Mouse (Mus musculus): ENCODE results near the gene Fblim1. TPM values are rescaled to one million over a fixed set of nuclear protein-coding genes. Genes with fewer than 3 reads are reported as not detected.
"Not testable (repeated sequence)": the region's sequence is repeated elsewhere in the genome, so short reads cannot be mapped to it uniquely, and the experiment has no call there.

Fblim1 gene
- polyA plus RNA-seq, 1 experiment = 9.3 TPM

DNA sequence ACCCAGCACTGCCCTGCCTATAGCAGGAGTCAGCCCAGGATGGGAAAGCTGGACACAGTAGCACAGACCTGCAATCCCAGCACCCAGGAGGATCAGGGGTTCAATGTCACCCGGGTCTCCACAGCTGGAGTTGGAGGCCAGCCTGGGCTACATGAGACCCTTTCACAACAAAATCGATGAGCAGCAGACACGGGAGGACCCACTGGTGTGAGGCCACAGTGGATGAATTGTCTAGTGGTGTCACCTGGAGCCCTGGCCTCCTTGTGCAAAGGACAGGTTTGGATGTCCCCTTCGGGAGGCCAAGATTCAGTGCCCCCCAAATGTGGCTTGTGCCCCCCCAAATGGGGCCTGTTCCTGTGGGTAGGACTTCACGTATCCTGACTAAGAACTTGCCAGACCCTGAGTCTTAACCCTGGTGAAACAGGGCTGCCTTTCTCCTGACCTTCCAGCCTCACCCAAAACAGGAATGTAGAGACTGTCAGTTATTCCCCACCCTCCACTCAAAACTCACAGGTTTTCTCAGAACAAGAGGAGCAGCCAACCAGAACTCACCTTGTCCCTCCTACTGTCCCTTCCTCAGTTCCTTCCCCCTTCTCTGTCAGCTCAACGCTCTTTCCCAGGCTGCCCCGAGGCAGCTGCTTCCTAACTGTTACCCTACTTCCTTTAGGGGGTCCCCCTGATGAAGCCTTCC lies 33.1 kb downstream of the Fblim1 start:
- 28% methylated on average over 7 of the region's 7 CpGs for WGBS
- TF ChIP-seq CTCF (IDR thresholded peaks at IDR 0.05; ENCODE audit: control insufficient read depth, insufficient read depth, low read length) (no peak), POLR2A (IDR thresholded peaks at IDR 0.05; ENCODE audit: borderline replicate concordance, control insufficient read depth, low read depth, low read length) (no peak)
- Histone ChIP-seq H3K4me3 (replicated peaks; ENCODE audit: control insufficient read depth, low read depth, low read length) (peak overlapping the region; percentile 21), H3K27ac (ENCODE audit: control insufficient read depth, insufficient read depth, low read depth, low read length, poor library complexity) (peak overlapping the region; percentile 73), H3K4me1 (ENCODE audit: control insufficient read depth, insufficient read depth, low read length) (peaks cover 8% of the 10 kb centered on the region; the same call in 1 of the 2 replicates)

DNA sequence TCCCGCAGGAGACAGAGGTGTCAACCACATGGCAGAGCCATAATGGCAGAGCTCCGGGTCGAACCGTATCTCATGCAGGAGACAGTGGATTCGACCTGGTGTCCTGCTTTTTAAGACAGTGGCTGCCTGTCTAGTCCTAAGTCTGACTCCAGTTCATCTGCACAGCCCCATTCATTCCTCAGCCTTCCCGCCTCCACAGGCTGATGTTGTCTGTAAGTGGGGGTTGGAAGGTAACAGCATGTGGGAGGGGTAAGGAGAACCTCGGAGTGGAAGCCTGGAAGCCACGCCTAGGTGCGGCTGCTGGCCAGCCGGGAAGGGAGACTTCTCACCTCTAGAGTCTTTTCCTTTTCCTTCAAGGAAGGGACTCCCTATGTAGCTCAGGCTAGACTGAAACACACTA lies 34.0 kb downstream of the Fblim1 start:
- 66% methylated on average over 10 of the region's 10 CpGs for WGBS
- H3K4me3 ChIP-seq (replicated peaks; ENCODE audit: control insufficient read depth, low read depth, low read length) = no peak overlapping the region
- TF ChIP-seq POLR2A (IDR thresholded peaks at IDR 0.05; ENCODE audit: borderline replicate concordance, control insufficient read depth, low read depth, low read length) = no peak
- no peak for TF ChIP-seq CTCF (IDR thresholded peaks at IDR 0.05; ENCODE audit: control insufficient read depth, insufficient read depth, low read length)
- H3K4me1 ChIP-seq (ENCODE audit: control insufficient read depth, insufficient read depth, low read length) = peaks cover 8% of the 10 kb centered on the region; the same call in 1 of the 2 replicates
- peak overlapping the region; percentile 73; the same call in 1 of the 2 replicates for H3K27ac ChIP-seq (ENCODE audit: control insufficient read depth, insufficient read depth, low read depth, low read length, poor library complexity)

DNA sequence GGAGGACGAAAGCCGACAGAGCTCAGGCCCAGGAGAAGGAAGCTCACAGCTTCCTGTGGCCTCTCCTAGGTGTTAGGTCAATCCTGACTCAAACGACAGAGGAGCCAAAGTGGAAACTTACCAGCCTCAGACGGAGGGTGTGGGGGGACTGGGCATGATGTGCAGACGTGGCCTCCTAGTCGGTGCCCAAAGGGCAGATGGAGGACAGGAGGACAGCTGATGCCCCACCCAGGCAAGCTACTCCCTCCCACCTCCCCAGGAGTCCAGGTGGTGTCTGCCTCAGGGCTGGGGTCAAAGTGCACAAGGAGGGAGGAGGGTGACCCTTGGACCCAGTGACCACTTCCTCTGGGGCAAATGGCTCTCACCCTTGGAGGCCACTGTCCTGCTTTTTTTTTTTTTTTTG lies 34.6 kb downstream of the Fblim1 start:
- peak overlapping the region; percentile 22 for H3K4me3 ChIP-seq (replicated peaks; ENCODE audit: control insufficient read depth, low read depth, low read length)
- peak overlapping the region; percentile 83 for H3K27ac ChIP-seq (ENCODE audit: control insufficient read depth, insufficient read depth, low read depth, low read length, poor library complexity)
- no peak for TF ChIP-seq CTCF (IDR thresholded peaks at IDR 0.05; ENCODE audit: control insufficient read depth, insufficient read depth, low read length)
- TF ChIP-seq POLR2A (IDR thresholded peaks at IDR 0.05; ENCODE audit: borderline replicate concordance, control insufficient read depth, low read depth, low read length) = no peak
- 16% methylated on average over 6 of the region's 6 CpGs for WGBS
- peaks cover 8% of the 10 kb centered on the region; the same call in 1 of the 2 replicates for H3K4me1 ChIP-seq (ENCODE audit: control insufficient read depth, insufficient read depth, low read length)

DNA sequence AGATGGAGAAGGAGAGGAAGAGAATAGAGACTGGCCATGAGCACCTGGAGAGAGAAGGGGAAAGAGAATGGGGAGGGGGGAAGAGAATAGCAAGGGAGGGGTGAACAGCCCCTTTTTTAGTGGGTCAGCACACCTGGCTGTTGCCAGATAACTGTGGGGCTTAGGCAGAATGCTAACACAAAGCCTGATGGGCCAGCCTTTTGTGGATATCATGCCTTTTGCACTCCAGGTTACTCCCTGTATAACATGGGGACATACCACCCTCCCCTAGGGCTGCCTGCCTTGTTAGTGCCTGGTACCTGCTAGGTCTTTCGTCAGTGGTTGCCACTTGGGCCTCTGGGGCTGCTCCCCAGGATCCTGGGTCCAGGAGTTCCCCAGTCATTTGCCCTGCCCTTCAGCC lies 35.1 kb downstream of the Fblim1 start:
- H3K27ac ChIP-seq (ENCODE audit: control insufficient read depth, insufficient read depth, low read depth, low read length, poor library complexity) = peak overlapping the region; percentile 83
- peak overlapping the region; percentile 12 for H3K4me3 ChIP-seq (replicated peaks; ENCODE audit: control insufficient read depth, low read depth, low read length)
- peaks cover 8% of the 10 kb centered on the region; the same call in 1 of the 2 replicates for H3K4me1 ChIP-seq (ENCODE audit: control insufficient read depth, insufficient read depth, low read length)
- TF ChIP-seq CTCF (IDR thresholded peaks at IDR 0.05; ENCODE audit: control insufficient read depth, insufficient read depth, low read length) (no peak), POLR2A (IDR thresholded peaks at IDR 0.05; ENCODE audit: borderline replicate concordance, control insufficient read depth, low read depth, low read length) (no peak)
- WGBS = 37% methylated on average over 1 of the region's 1 CpGs

DNA sequence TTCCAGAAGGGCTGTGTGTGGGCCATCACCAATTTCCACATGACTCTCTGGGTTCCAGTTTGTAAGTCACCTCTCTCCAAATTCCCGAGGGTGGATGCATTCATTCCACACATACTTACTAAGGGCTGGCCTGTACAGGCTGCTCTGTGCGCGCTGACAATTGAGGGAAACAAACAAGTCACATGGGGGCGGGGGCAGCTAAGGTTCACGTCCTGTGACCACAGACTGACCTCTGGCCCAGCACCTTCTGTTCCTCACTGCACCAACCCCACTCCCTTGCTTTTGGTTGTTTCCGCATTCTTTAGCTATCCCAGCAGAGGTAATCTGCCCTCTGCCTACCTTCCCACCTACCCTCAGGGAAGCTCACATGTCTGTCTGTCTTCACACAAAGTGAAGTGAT lies 35.9 kb downstream of the Fblim1 start:
- 0 out of 2 replicates have a peak overlapping the region, but pooled peaks have one; percentile 7 for H3K27ac ChIP-seq (ENCODE audit: control insufficient read depth, insufficient read depth, low read depth, low read length, poor library complexity)
- 78% methylated on average over 6 of the region's 6 CpGs for WGBS
- no peak for TF ChIP-seq POLR2A (IDR thresholded peaks at IDR 0.05; ENCODE audit: borderline replicate concordance, control insufficient read depth, low read depth, low read length)
- no peak for TF ChIP-seq CTCF (IDR thresholded peaks at IDR 0.05; ENCODE audit: control insufficient read depth, insufficient read depth, low read length)
- H3K4me3 ChIP-seq (replicated peaks; ENCODE audit: control insufficient read depth, low read depth, low read length) = no peak overlapping the region
- peaks cover 8% of the 10 kb centered on the region; the same call in 1 of the 2 replicates for H3K4me1 ChIP-seq (ENCODE audit: control insufficient read depth, insufficient read depth, low read length)

DNA sequence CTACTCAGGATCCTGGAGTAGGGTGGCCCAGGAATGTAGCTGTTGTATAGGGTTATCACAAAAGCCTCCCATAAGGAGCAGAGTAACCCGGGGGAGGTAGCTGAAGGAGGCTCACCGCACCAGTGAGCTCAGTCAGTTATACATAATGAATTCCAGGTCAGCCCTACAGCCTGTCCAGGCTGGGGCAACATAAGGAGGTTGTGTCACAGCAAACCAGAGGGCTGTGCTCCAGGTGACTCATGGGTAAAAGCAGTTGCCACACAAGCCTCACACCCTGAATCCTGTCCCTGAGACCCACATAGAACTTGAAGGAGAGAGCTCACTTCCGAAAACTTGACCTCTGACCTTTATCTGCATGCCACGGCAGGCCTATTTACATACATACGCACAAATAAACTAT lies 36.9 kb downstream of the Fblim1 start:
- 69% methylated on average over 5 of the region's 5 CpGs for WGBS
- H3K4me3 ChIP-seq (replicated peaks; ENCODE audit: control insufficient read depth, low read depth, low read length) = no peak overlapping the region
- no peak overlapping the region for H3K27ac ChIP-seq (ENCODE audit: control insufficient read depth, insufficient read depth, low read depth, low read length, poor library complexity)
- H3K4me1 ChIP-seq (ENCODE audit: control insufficient read depth, insufficient read depth, low read length) = peaks cover 7% of the 10 kb centered on the region; the same call in 1 of the 2 replicates
- no peak for TF ChIP-seq CTCF (IDR thresholded peaks at IDR 0.05; ENCODE audit: control insufficient read depth, insufficient read depth, low read length)
- TF ChIP-seq POLR2A (IDR thresholded peaks at IDR 0.05; ENCODE audit: borderline replicate concordance, control insufficient read depth, low read depth, low read length) = no peak

DNA sequence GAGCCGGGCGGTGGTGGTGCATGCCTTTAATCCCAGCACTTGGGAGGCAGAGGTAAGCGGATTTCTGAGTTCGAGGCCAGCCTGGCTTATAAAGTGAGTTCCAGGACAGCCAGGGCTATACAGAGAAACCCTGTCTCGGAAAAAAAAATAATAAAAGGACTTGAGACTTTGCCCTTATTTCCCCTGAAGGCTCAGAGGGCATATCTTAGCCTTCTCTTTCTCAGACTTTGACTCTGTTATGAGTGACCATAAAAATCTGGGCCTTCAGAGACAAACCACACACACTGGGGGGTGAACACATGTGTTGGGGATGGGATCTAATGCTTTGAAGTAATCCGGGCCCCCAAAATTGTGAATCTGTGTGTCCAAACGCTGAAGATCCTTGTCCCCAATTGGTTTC lies 38.7 kb downstream of the Fblim1 start:
- not testable (repeated sequence) for H3K4me1 ChIP-seq (ENCODE audit: control insufficient read depth, insufficient read depth, low read length); H3K27ac ChIP-seq (ENCODE audit: control insufficient read depth, insufficient read depth, low read depth, low read length, poor library complexity); H3K4me3 ChIP-seq (replicated peaks; ENCODE audit: control insufficient read depth, low read depth, low read length)
- WGBS = 84% methylated on average over 7 of the region's 7 CpGs

DNA sequence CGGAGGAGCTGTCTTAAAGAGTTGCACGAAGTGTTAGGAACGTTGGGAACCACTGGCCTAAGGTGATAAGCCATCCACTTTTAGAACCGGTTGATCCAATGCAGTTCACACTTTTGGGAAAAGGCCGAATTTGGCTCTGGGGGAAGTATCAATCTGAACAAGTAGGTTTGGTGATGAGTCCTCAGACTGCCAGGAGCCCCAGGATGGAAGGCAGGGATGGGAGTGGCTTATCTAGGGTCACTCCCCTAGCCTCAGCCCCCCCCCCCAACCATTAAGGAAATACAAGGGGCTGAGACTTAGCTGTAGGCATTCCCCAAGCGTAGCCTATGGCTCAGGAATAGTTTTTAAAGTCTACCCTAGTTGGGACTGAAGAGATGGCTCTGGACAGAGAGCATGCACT lies 39.7 kb downstream of the Fblim1 start:
- TF ChIP-seq CTCF (IDR thresholded peaks at IDR 0.05; ENCODE audit: control insufficient read depth, insufficient read depth, low read length) = no peak
- TF ChIP-seq POLR2A (IDR thresholded peaks at IDR 0.05; ENCODE audit: borderline replicate concordance, control insufficient read depth, low read depth, low read length) = no peak
- H3K4me1 ChIP-seq (ENCODE audit: control insufficient read depth, insufficient read depth, low read length) = no peaks in the 10 kb centered on the region; the same call in 1 of the 2 replicates
- 84% methylated on average over 6 of the region's 6 CpGs for WGBS
- no peak overlapping the region for H3K4me3 ChIP-seq (replicated peaks; ENCODE audit: control insufficient read depth, low read depth, low read length)
- no peak overlapping the region for H3K27ac ChIP-seq (ENCODE audit: control insufficient read depth, insufficient read depth, low read depth, low read length, poor library complexity)

DNA sequence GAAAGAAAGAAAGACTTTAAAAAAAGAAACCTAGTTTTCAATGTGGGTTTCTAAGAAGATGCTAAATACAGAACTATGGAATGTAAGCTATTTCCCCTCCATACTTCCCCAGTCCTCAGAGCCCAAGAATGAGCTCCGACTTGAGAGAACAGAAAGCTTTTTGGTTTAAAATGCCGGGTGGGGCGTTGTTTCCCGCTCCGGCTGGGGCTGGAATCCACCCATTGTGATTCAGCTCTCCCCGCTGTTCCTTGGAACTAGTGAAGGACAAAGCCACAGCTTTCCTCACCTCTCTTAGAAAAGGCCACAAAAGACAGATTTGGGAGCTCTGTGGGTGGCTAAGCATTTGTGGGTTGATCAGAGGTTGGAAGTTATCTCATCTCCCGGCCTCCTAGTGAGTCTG lies 40.6 kb downstream of the Fblim1 start:
- WGBS = 78% methylated on average over 7 of the region's 7 CpGs
- TF ChIP-seq CTCF (IDR thresholded peaks at IDR 0.05; ENCODE audit: control insufficient read depth, insufficient read depth, low read length) (no peak), POLR2A (IDR thresholded peaks at IDR 0.05; ENCODE audit: borderline replicate concordance, control insufficient read depth, low read depth, low read length) (no peak)
- H3K4me3 ChIP-seq (replicated peaks; ENCODE audit: control insufficient read depth, low read depth, low read length) = no peak overlapping the region
- H3K27ac ChIP-seq (ENCODE audit: control insufficient read depth, insufficient read depth, low read depth, low read length, poor library complexity) = no peak overlapping the region
- H3K4me1 ChIP-seq (ENCODE audit: control insufficient read depth, insufficient read depth, low read length) = no peaks in the 10 kb centered on the region; the same call in 1 of the 2 replicates

Data from bone marrow, adult 2 months (tissue).